Mouse (Mus musculus): ENCODE measurements around the gene Zic4.

- TF ChIP-seq POLR2A (IDR thresholded peaks at IDR 0.05; ENCODE audit: insufficient read length, low read depth) (no peak), TCF12 (IDR thresholded peaks at IDR 0.05; ENCODE audit: insufficient read depth, poor library complexity, severe bottlenecking) (no peak), MYOG (IDR thresholded peaks at IDR 0.05; ENCODE audit: control insufficient read depth in 1 of 3, insufficient read depth in 1 of 3, insufficient read length in 2 of 3, low read depth in 2 of 3) (no peak), USF1 (IDR thresholded peaks at IDR 0.05; ENCODE audit: low read depth) (no peak), POLR2AphosphoS2 (IDR thresholded peaks at IDR 0.05; ENCODE audit: insufficient read length, low read depth) (no peak)
These were observed 13.5 kb upstream of the Zic4 start for GRCm38 (mm10) chr9:91348746-91349145.

All from myocyte (in vitro differentiated cells).